Mouse (Mus musculus) heart, postnatal 0 days (tissue): ENCODE results near the gene Lair1.

Experiments used
- CTCF ChIP-seq: IDR thresholded peaks from 2 replicates; pipeline ENCODE4 v1.5.1; 2016; ENCODE audit warnings: antibody characterized with exemption, control low read depth, low read depth
- EP300 ChIP-seq: IDR thresholded peaks from 2 replicates; pipeline ENCODE4 v1.6.1; 2016; ENCODE audit warnings: antibody characterized with exemption, low read depth

GRCm38 (mm10) chr7:4103411-4103810 lies 40.4 kb upstream of the Lair1 start:
- no peak for TF ChIP-seq EP300
- TF ChIP-seq CTCF, result peak; percentile 60
